Mouse (Mus musculus) liver, embryonic 16.5 days (tissue): Measurements from ENCODE around the gene Gm2174. TPM values are rescaled to one million over a fixed set of nuclear protein-coding genes. Genes with fewer than 3 reads are reported as not detected.

ENCODE experiments used
- ATAC-seq: fragments of 200-750 bp; cut with Nextera tagmentation; 2 replicates; pipeline ENCODE4 v1.8.0; 2017; ENCODE audit warnings: low read depth, mild to moderate bottlenecking, moderate number of reproducible peaks, moderate library complexity
- H3K27ac ChIP-seq: fragments of 300-500 bp; sonication (generic); 2 replicates; pipeline ENCODE4 v1.5.1; 2014; ENCODE audit warnings: mild to moderate bottlenecking, low read length
- H3K27me3 ChIP-seq: fragments of 300-500 bp; sonication (generic); 2 replicates; pipeline ENCODE4 v1.6.1; 2014; ENCODE audit warnings: low read depth, low read length, mixed read lengths; ENCODE audit not compliant: control insufficient read depth, insufficient read depth
- H3K36me3 ChIP-seq: fragments of 300-500 bp; sonication (generic); 2 replicates; pipeline ENCODE4 v1.6.1; 2014; ENCODE audit warnings: mild to moderate bottlenecking; ENCODE audit not compliant: control insufficient read depth, insufficient read depth
- H3K4me1 ChIP-seq: fragments of 300-500 bp; sonication (generic); 2 replicates; pipeline ENCODE4 v1.6.1; 2014; ENCODE audit warnings: low read depth, low read length, mixed read lengths; ENCODE audit not compliant: control insufficient read depth
- H3K4me2 ChIP-seq: fragments of 300-500 bp; sonication (generic); 2 replicates; pipeline ENCODE4 v1.6.1; 2014; ENCODE audit warnings: low read depth, low read length, mixed read lengths
- H3K4me3 ChIP-seq: fragments of 300-500 bp; sonication (generic); 2 replicates; pipeline ENCODE4 v1.5.1; 2014; ENCODE audit warnings: low read depth, mild to moderate bottlenecking, low read length
- H3K9ac ChIP-seq: fragments of 300-500 bp; sonication (generic); 2 replicates; pipeline ENCODE4 v1.6.1; 2014; ENCODE audit warnings: low read depth, low read length
- H3K9me3 ChIP-seq: fragments of 300-500 bp; sonication (generic); replicated peaks from 2 replicates; pipeline ENCODE4 v1.6.1; 2016; ENCODE audit warnings: low read length; ENCODE audit not compliant: control insufficient read depth
- WGBS: fragments of 180-500 bp; shearing (Covaris S2); extraction: QIAGEN DNeasy Blood & Tissue Kit; methylation state at CpG from one replicate; pipeline ENCODE4 v1.1.7; 2014; ENCODE audit not compliant: insufficient replicate concordance; 5-methylcytosine and 5-hydroxymethylcytosine counted together
- polyA plus RNA-seq: library from polyadenylated mRNA; unstranded; fragments of >200 nt; fragmentation: Nextera tagmentation; extraction: Ambion mirVana; gene quantifications from 2 replicates; pipeline ENCODE4 v1.2.1, GENCODE M21; 2015

The Gm2174 gene
- polyA plus RNA-seq, 1 experiment from 2014 or later, result 0.91 TPM

DNA sequence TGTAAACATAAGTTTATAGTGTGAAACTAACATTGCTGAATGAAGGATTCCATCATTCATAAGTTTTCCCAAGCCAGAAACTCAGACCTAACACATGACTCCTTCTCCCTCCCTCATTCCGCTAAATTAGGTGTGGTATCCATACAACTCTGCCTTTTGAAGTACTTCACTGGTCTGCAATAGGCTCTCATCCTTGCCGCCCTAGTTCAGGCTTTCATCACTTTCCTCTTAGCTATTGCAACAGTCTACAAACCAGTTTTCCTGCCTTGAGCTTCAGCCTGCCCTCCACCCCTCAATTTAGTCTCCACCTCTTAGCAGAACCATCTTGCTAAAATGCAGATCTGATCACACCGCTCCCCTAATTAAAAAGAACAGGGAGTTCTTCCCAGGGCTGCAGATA, 29.8 kb downstream of the Gm2174 start:
- Histone ChIP-seq H3K27me3 (no peaks in the 10 kb centered on the region), H3K4me1 (no peaks in the 10 kb centered on the region), H3K4me2 (no peak overlapping the region), H3K9me3 (no peaks in the 10 kb centered on the region), H3K36me3 (peaks cover 9% of the 10 kb centered on the region), H3K9ac (no peak overlapping the region), H3K4me3 (no peak overlapping the region), H3K27ac (no peak overlapping the region)
- ATAC-seq, result no peak
- WGBS, result 83% methylated on average over 3 of the region's 3 CpGs

DNA sequence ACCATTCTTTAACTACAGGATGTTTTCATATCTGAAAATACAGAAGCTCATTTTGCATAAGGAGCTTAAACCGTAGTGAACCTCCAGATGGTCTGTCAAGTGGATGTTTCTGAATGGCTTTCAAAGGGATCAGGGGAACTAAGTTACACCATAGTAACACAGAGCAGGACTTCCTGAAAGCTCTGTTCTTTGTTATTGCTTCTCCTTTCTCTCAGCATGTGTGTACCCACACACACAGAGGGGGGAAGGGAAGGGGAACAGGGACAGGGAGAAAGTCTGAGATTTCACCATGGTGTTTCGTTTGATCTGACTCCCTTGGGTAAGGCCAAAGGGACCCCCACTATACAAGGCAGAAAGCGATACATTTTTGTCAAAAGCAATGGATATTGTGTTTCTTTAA, 34.1 kb downstream of the Gm2174 start:
- Histone ChIP-seq H3K9ac (no peak overlapping the region), H3K4me3 (no peak overlapping the region), H3K27me3 (no peaks in the 10 kb centered on the region), H3K36me3 (peaks cover 24% of the 10 kb centered on the region), H3K4me2 (no peak overlapping the region), H3K9me3 (no peaks in the 10 kb centered on the region), H3K27ac (no peak overlapping the region), H3K4me1 (no peaks in the 10 kb centered on the region)
- 50% methylated on average over 3 of the region's 3 CpGs for WGBS
- 0 out of 2 replicates have a peak, but pooled peaks have one; percentile 27 for ATAC-seq

DNA sequence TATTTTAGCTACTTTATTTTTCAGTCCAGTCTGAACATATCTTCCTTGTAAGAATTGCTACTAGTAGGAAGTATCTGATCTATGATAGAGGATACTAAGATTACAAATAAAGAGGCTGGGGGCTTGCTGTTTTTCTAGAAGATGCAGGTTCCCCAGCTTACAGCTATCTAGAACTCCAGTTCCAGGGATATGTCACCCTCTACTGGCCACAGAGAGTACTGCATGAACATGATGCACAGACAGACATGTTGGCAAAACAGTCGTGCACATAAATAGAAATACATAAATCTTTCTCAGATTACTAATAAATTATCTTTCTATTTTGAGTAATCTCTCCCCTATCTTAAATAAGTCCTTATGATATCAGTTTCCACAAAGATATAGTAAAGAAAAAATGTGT, 42.0 kb downstream of the Gm2174 start:
- H3K4me2 ChIP-seq, result no peak overlapping the region
- H3K9ac ChIP-seq, result no peak overlapping the region
- H3K4me1 ChIP-seq, result no peaks in the 10 kb centered on the region
- peaks cover 14% of the 10 kb centered on the region for H3K36me3 ChIP-seq
- no peak for ATAC-seq
- H3K27ac ChIP-seq, result no peak overlapping the region
- H3K9me3 ChIP-seq, result no peaks in the 10 kb centered on the region
- WGBS, result 15% methylated on average over 1 of the region's 1 CpGs
- no peak overlapping the region for H3K4me3 ChIP-seq
- no peaks in the 10 kb centered on the region for H3K27me3 ChIP-seq

DNA sequence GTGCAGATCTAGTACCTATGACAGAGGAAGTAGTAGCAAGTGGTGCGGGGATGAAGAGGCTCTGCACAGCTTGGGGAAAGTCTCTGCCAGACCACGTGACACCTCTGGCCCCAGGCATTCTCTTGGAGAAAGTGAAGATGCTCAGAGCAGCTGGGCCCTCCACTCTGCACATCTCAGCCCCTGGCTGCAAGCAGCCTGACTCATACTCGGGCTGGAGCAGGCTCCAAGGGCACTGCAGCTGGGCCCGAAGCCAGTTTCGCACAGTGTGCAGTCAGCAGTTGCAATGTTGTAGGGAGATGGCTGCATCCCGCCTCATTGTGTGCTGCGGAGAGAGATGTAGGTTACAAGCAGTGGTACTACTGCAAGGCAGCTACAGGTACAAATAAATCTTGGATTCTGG, 49.5 kb downstream of the Gm2174 start:
- Histone ChIP-seq H3K4me2 (no peak overlapping the region), H3K9me3 (no peaks in the 10 kb centered on the region), H3K27ac (no peak overlapping the region), H3K27me3 (no peaks in the 10 kb centered on the region), H3K36me3 (peaks cover 20% of the 10 kb centered on the region), H3K4me1 (no peaks in the 10 kb centered on the region), H3K4me3 (no peak overlapping the region), H3K9ac (no peak overlapping the region)
- no peak for ATAC-seq
- WGBS, result 77% methylated on average over 7 of the region's 7 CpGs

Other genes with a start within 250 kb of the Gm2174 start
- gene Gm773, start 235.1 kb upstream of the Gm2174 start, polyA plus RNA-seq, result not detected in 2 replicates
- 0.73 and 0.76 TPM in 2 replicates for gene Zfp449, start 101.6 kb upstream of the Gm2174 start, polyA plus RNA-seq
- gene Smim10l2a, start 73.4 kb upstream of the Gm2174 start, polyA plus RNA-seq, result 0.32 and 0.45 TPM in 2 replicates
- 43.1 and 43.7 TPM in 2 replicates for gene Ints6l, start 6.9 kb downstream of the Gm2174 start, polyA plus RNA-seq
- not detected in 2 replicates for gene Gm10477, start 76.8 kb downstream of the Gm2174 start, polyA plus RNA-seq
- gene Gm648, start 101.6 kb downstream of the Gm2174 start, polyA plus RNA-seq, result not detected in 2 replicates
- gene Mmgt1, start 150.1 kb downstream of the Gm2174 start, polyA plus RNA-seq, result 8.4 and 9.0 TPM in 2 replicates
- gene Slc9a6, start 161.8 kb downstream of the Gm2174 start, polyA plus RNA-seq, result 3.8 TPM in 2 replicates